Mouse (Mus musculus): ENCODE measurements around the gene Herpud2. TPM values are rescaled to one million over a fixed set of nuclear protein-coding genes. Genes with fewer than 3 reads are reported as not detected.
A peak's percentile ranks its signal among the peaks of the same experiment; 100 is the strongest.

Gene Herpud2
- total and polyA plus RNA-seq, 3 experiments: 24.9 to 38.9 (median 34.6) TPM

- H3K9ac ChIP-seq (ENCODE audit: low read depth, low read length): no peak overlapping the region
- 8% methylated on average over 1 of the region's 1 CpGs for WGBS
- DNase-seq: no peak
- H3K27ac ChIP-seq: no peak overlapping the region
- H3K27me3 ChIP-seq (ENCODE audit: control insufficient read depth, insufficient read depth, low read length): no peaks in the 10 kb centered on the region
- no peaks in the 10 kb centered on the region; the same call in 1 of the 2 replicates for H3K4me1 ChIP-seq (ENCODE audit: control insufficient read depth, insufficient read depth, low read length)
- TF ChIP-seq CTCF (IDR thresholded peaks at IDR 0.05) (peak; percentile 70), EP300 (IDR thresholded peaks at IDR 0.05; ENCODE audit: insufficient read depth, low read depth, low read length) (no peak)
- no peak overlapping the region for H3K4me3 ChIP-seq
- peaks cover 3% of the 10 kb centered on the region; the same call in 1 of the 2 replicates for H3K36me3 ChIP-seq (ENCODE audit: control insufficient read depth, insufficient read depth, low read length)
- intact Hi-C loops (cut with DNase I): no loop called here
- H3K79me2 ChIP-seq (replicated peaks; ENCODE audit: control insufficient read depth, insufficient read depth, low read length): no peaks in the 10 kb centered on the region
Measured at GRCm38 (mm10) chr9:25156377-25156776, 4.8 kb upstream of the Herpud2 start.

- intact Hi-C loops (cut with DNase I): loop anchor here (5.0 kb wide), 2 partner anchors 99 to 329 kb away; partner anchors contain the start of genes Eepd1 and Sept7
- TF ChIP-seq CTCF (IDR thresholded peaks at IDR 0.05): no peak
- no peak for TF ChIP-seq EP300 (IDR thresholded peaks at IDR 0.05; ENCODE audit: insufficient read depth, low read depth, low read length)
- no peak for TF ChIP-seq POLR2A (IDR thresholded peaks at IDR 0.05; ENCODE audit: insufficient read depth, low read depth, low read length)
- Histone ChIP-seq H3K9ac (ENCODE audit: low read depth, low read length) (no peak overlapping the region), H3K27ac (no peak overlapping the region), H3K36me3 (ENCODE audit: control insufficient read depth, insufficient read depth, low read length) (peaks cover 19% of the 10 kb centered on the region), H3K79me2 (replicated peaks; ENCODE audit: control insufficient read depth, insufficient read depth, low read length) (0 out of 2 replicates have a peak, but pooled peaks cover 1% of the 10 kb centered on the region), H3K4me3 (no peak overlapping the region), H3K27me3 (ENCODE audit: control insufficient read depth, insufficient read depth, low read length) (no peaks in the 10 kb centered on the region), H3K4me1 (ENCODE audit: control insufficient read depth, insufficient read depth, low read length) (peaks cover 7% of the 10 kb centered on the region)
- DNase-seq: no peak
Measured at GRCm38 (mm10) chr9:25153066-25153465, 1.4 kb upstream of the Herpud2 start.

DNA sequence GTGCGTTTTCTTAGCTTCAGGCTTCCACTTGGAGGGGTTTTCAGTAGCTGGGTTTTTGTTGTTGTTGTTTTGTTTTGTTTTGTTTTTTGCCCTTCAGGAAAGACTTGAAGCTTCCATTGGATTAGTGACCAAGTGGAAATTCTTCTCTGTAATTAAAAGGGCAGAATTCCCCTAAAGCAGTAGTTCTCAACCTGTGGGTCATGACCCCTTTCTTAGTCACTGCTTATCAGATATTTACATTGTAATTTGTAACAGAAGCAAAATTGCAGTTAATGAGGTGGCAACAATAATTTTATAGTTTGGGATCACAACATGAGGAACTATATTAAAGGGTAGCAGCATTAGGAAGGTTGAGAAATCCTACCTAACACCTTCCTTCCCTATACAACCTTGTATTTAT lies 837 bp upstream of the Herpud2 start:
- no peaks in the 10 kb centered on the region for H3K27me3 ChIP-seq (ENCODE audit: control insufficient read depth, insufficient read depth, low read length)
- H3K9ac ChIP-seq (ENCODE audit: low read depth, low read length): peak overlapping the region; percentile 92
- TF ChIP-seq EP300 (IDR thresholded peaks at IDR 0.05; ENCODE audit: insufficient read depth, low read depth, low read length) (no peak), CTCF (IDR thresholded peaks at IDR 0.05) (no peak), POLR2A (IDR thresholded peaks at IDR 0.05; ENCODE audit: insufficient read depth, low read depth, low read length) (no peak)
- peaks cover 22% of the 10 kb centered on the region for H3K36me3 ChIP-seq (ENCODE audit: control insufficient read depth, insufficient read depth, low read length)
- peaks cover 10% of the 10 kb centered on the region for H3K4me1 ChIP-seq (ENCODE audit: control insufficient read depth, insufficient read depth, low read length)
- intact Hi-C loops (cut with DNase I): loop anchor here (5.0 kb wide), 2 partner anchors 100 to 330 kb away; partner anchors contain the start of genes Eepd1 and Sept7
- peak overlapping the region; percentile 97 for H3K27ac ChIP-seq
- no peak for DNase-seq
- peak overlapping the region; percentile 78 for H3K4me3 ChIP-seq
- H3K79me2 ChIP-seq (replicated peaks; ENCODE audit: control insufficient read depth, insufficient read depth, low read length): 0 out of 2 replicates have a peak, but pooled peaks cover 1% of the 10 kb centered on the region
- 9% methylated on average over 1 of the region's 1 CpGs for WGBS

GRCm38 (mm10) chr9:25150791-25151610 lies 619 bp downstream of the Herpud2 start:
- Histone ChIP-seq H3K9ac (ENCODE audit: low read depth, low read length) (peak overlapping the region; percentile 92), H3K36me3 (ENCODE audit: control insufficient read depth, insufficient read depth, low read length) (peaks cover 30% of the 10 kb centered on the region), H3K27me3 (ENCODE audit: control insufficient read depth, insufficient read depth, low read length) (no peaks in the 10 kb centered on the region), H3K4me1 (ENCODE audit: control insufficient read depth, insufficient read depth, low read length) (peaks cover 12% of the 10 kb centered on the region), H3K27ac (peak overlapping the region; percentile 97), H3K79me2 (replicated peaks; ENCODE audit: control insufficient read depth, insufficient read depth, low read length) (0 out of 2 replicates have a peak, but pooled peaks cover 1% of the 10 kb centered on the region), H3K4me3 (peak overlapping the region; percentile 78)
- no peak for DNase-seq
- WGBS: under 1% methylated on average over 62 of the region's 73 CpGs
- TF ChIP-seq CTCF (IDR thresholded peaks at IDR 0.05) (no peak), POLR2A (IDR thresholded peaks at IDR 0.05; ENCODE audit: insufficient read depth, low read depth, low read length) (no peak), EP300 (IDR thresholded peaks at IDR 0.05; ENCODE audit: insufficient read depth, low read depth, low read length) (no peak)
- intact Hi-C loops (cut with DNase I): loop anchor here (5.0 kb wide), 2 partner anchors 101 to 331 kb away; partner anchors contain the start of genes Eepd1 and Sept7

DNA sequence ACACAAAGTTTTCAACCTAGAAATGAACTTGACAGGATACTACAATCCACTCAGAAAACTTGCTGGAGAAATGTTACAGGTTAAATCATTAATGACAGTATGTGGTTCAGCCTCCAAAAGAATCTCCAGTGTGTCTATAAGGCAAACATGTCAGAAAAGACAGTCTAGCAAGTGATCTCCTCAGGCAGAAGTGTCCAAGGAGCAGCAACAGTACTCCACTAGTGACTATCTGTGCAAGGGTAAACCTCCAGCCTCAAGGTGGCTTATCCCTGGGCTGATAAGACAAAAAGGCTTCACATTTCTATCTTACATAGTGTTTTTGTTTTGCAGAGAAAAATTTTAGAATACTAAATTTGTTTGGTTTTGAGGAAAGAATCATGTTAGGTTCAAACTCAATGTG lies 2.9 kb downstream of the Herpud2 start:
- Histone ChIP-seq H3K27me3 (ENCODE audit: control insufficient read depth, insufficient read depth, low read length) (no peaks in the 10 kb centered on the region), H3K9ac (ENCODE audit: low read depth, low read length) (peak overlapping the region; percentile 62), H3K4me3 (peak overlapping the region; percentile 78), H3K27ac (peak overlapping the region; percentile 97; the same call in 1 of the 2 replicates), H3K79me2 (replicated peaks; ENCODE audit: control insufficient read depth, insufficient read depth, low read length) (0 out of 2 replicates have a peak, but pooled peaks cover 3% of the 10 kb centered on the region), H3K36me3 (ENCODE audit: control insufficient read depth, insufficient read depth, low read length) (peaks cover 39% of the 10 kb centered on the region), H3K4me1 (ENCODE audit: control insufficient read depth, insufficient read depth, low read length) (peaks cover 12% of the 10 kb centered on the region)
- TF ChIP-seq EP300 (IDR thresholded peaks at IDR 0.05; ENCODE audit: insufficient read depth, low read depth, low read length) (no peak), CTCF (IDR thresholded peaks at IDR 0.05) (no peak), POLR2A (IDR thresholded peaks at IDR 0.05; ENCODE audit: insufficient read depth, low read depth, low read length) (no peak)
- intact Hi-C loops (cut with DNase I): no loop called here
- no peak for DNase-seq

DNA sequence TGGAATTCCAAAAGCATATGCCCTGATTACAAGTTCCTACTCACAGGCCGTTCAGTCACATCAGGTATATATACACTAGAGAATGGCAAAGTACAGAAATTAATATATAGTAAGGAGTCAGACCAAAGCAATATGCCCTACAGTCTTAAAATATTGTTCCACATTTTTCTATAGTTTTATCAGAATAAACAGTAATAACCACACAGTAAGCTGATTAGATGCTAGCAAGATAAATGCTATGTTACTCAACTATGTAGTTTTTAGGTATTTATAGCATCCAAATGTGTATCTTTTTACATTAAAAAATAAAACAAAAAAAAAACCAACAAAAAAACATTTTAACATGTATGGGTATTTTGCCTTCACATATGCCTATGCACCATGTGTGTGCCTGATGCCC lies 5.7 kb downstream of the Herpud2 start:
- Histone ChIP-seq H3K9ac (ENCODE audit: low read depth, low read length) (no peak overlapping the region), H3K4me3 (no peak overlapping the region), H3K27me3 (ENCODE audit: control insufficient read depth, insufficient read depth, low read length) (no peaks in the 10 kb centered on the region), H3K4me1 (ENCODE audit: control insufficient read depth, insufficient read depth, low read length) (peaks cover 12% of the 10 kb centered on the region), H3K79me2 (replicated peaks; ENCODE audit: control insufficient read depth, insufficient read depth, low read length) (0 out of 2 replicates have a peak, but pooled peaks cover 3% of the 10 kb centered on the region), H3K27ac (peak overlapping the region; percentile 67), H3K36me3 (ENCODE audit: control insufficient read depth, insufficient read depth, low read length) (peaks cover 45% of the 10 kb centered on the region)
- intact Hi-C loops (cut with DNase I): no loop called here
- no peak for DNase-seq
- TF ChIP-seq POLR2A (IDR thresholded peaks at IDR 0.05; ENCODE audit: insufficient read depth, low read depth, low read length) (no peak), CTCF (IDR thresholded peaks at IDR 0.05) (no peak), EP300 (IDR thresholded peaks at IDR 0.05; ENCODE audit: insufficient read depth, low read depth, low read length) (no peak)
- WGBS: 34% methylated on average over 1 of the region's 1 CpGs
